Mouse (Mus musculus) spleen, postnatal 14 days (tissue): ENCODE results near the gene Ushbp1.
A peak's percentile ranks its signal among the peaks of the same experiment; 100 is the strongest.
"Not testable (repeated sequence)": the region's sequence is repeated elsewhere in the genome, so short reads cannot be mapped to it uniquely, and the experiment has no call there.

Experiments
- DNase-seq, 2 experiments: peaks; one replicate each; pipeline ENCODE4 v3.0.0; 2021 to 2022; ENCODE audit warnings: low spot score in 2 of 2

Gene Ushbp1

DNA sequence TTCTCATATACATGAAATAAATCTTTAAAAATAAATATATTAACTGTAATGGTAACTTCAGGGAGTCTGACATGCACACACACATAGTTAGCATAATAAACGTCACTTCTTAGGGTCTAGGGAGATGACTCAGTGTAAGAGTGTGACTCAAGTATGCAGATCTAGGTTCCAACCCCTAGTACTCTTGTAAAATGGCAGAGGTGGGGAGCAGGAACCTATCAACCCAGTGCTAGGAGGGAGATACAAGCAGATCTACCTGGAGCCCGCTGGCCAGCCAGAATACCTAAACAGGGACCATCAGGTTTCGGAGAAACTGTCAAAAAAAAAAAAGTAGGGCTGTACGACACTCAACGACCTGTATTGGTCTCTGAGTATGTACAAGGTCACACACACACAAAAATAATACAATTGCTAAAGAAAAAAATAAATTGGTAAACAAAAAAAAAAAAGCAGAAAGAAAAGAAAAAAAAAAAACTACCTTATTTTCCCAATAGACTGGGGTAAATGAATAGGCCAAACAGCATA, 24.8 kb downstream of the Ushbp1 start:
- no peak for DNase-seq

DNA sequence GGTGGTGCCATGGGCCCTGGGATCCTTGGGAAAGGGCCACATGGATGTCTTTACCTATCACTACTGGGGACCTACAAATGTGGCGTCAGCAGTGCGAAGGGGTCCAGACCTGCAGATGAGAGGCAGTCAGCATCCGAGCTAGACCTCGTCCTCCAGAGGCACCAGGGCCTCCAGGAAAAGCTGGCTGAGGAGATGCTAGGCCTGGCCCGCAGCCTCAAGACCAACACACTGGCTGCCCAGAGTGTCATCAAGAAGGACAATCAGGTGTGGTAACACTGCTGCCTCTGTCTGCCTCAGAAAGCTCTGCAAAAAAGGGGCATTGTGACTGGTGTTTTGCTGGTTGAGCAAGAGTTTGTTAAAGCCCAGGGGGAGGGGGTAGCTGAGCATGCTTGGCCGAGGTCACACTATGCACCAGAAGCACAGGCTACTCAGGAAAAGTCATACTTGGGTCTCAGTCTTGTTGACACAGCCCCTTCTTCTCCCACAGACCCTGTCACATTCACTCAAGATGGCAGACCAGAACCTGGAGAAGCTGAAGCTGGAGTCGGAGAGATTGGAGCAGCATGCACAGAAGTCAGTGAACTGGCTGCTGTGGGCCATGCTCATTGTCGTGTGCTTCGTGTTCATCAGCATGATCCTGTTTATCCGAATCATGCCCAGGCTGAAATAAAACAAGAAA, 26.4 kb downstream of the Ushbp1 start:
- DNase-seq = no peak

DNA sequence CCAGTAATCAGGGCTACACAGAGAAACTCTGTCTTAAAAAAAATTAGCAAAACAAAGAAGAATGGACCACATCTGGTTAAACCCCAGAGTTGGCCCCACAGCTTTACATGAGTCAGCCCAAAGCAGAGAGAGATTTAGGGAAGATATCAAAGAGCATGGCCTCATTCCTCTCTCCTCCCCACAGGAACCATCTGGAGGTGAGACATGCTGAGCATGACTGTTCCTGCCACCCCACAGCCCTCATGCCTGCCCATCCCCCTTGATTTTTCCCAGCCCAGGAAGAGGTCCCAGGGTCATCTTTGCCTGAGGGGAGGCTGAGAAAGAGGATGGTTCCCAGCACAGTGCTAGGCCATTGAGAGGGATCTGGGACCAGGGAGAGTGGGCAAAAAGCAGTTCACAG, 27.2 kb downstream of the Ushbp1 start:
- no peak for DNase-seq

DNA sequence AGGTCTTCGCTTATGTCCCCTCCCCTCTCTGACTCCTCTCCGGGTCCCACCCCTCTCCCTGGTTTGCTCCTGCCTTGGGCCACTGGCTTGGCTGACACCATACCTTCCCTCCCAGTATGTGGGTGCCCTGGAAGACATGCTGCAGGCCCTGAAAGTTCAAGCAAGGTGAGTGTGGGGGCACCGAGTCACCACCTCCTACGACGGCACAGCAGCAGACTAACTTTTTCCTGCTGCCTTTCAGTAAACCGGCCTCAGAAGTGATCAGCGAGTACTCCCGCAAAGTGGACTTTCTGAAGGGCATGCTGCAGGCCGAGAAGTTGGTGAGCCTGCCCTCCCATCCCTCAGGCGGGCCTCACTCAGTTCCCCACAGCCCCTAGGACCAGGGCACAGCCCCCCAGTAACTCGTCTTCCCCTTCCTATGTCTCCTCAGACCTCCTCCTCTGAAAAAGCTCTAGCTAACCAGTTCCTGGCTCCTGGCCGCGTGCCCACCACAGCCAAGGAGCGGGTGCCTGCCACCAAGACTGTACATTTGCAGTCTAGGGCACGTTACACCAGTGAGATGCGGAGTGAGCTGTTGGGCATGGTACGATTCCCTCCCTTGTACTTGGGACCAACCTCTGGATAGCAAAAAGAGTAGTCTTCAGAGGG, 27.9 kb downstream of the Ushbp1 start:
- DNase-seq = no peak

DNA sequence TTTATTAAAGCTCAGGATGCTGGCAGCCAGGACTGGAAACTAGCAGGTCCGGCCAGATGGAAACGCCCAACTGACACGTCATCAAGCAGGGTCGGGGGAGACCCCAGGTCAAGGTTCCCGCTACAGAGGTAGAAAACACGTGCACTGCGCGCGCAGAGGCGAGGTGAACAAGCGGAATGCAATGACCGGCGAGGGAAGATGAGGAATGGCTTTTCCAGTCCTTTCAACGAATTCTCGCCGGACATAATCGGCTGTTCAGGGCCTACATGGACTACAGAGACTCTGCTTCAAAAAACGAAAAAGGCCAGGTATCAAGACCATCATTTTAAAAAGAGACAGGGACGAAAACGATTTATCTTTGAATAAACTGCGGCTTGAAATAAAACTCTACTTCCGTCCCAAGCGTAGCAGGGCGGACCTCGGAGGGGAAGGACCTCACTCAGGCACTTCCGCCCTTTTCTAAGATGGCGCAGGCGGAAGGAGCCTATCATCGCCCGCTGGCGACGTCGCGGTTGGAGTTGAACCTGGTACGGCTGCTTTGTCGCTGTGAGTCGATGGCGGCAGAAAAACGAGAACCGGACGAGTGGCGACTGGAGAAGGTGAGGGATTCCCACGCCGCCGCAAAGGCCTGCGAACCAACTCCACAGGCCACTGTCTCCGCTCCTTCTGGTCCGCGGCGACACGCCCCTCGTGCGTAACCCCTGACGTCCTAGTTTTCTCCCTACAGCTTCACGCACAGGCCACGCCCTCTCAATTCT, 28.7 kb downstream of the Ushbp1 start, which contains the start of gene Use1:
Gene Use1, plus strand, starts transcription at position 78 of the 758 bp plus-strand sequence.
- DNase-seq = peak; percentile 74 to 83

DNA sequence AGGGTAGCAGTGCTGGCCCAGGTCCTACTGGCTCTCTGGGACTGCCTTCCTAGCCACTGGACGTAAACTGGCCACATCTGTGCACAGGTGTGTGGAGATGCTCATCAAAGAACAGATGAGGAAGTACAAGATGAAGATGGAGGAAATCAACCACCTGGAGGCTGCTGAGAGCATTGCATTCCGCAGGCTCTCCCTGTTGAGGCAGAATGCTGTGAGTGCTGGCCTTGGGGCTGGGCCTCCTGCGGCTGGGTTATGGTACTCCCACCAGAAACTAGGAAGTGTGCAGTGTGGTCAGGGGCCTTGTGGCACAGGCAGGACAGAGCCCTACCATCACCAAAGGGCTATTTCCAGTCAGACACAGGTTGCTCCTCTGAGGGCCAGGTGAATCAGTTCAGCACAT, 37.6 kb downstream of the Ushbp1 start:
- no peak for DNase-seq

DNA sequence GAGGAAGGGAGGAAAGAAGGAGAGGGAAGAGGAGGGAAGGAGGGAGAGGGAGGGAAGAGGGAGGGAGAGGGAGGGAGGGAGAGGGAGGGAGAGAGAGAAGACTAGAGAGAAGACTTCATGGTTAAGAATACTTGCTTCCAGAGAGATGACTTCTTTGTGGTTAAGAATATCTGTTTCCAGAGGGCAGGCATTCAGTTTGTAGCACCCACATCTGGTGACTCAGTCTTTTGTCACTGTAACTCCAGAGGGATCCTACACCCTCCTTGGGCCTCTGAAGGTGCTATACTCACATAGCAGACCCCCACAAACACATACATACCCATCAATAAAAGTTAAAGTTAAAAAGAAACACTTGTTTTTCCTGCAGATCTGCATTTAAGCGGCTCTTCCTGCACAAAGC, 44.1 kb downstream of the Ushbp1 start:
- no peak for DNase-seq

DNA sequence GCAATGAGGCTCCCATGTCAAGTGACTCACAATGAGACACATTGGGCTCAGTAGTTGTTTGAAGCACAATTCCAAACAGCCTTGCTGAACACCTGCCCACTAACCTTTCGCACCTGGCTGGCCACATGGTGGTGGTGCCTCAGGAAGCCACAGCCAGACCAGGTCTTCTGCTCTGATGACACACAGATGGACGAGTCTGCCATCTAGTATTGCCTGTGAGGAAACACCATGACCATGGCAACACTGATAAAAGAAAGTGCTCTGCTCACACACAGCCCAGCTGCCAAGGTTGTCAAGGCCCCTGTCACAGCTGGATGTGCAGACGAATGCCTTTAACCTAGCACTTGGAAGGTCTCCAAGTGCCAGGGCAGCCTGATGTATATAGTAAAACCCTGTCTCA, 44.5 kb downstream of the Ushbp1 start:
- DNase-seq = no peak

DNA sequence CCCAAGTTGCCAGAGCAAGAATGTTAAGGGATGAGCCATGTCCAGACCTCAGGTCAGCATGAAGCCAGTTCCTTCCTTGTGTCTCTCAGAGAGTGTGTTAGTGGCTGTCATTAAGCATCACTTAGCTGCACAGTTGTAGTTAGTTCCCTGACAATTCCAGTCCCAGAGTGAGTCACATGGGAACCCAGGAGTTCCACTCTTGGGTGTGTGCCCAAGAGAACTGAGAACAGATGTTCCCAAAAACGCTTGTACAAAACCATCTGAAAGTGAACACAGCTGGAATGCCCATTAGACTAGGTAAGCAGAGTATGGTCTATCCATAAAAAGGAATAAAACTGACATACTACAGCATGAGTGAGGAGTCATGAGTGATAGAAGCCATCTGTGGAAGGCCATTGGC, 49.0 kb downstream of the Ushbp1 start:
- no peak for DNase-seq

DNA sequence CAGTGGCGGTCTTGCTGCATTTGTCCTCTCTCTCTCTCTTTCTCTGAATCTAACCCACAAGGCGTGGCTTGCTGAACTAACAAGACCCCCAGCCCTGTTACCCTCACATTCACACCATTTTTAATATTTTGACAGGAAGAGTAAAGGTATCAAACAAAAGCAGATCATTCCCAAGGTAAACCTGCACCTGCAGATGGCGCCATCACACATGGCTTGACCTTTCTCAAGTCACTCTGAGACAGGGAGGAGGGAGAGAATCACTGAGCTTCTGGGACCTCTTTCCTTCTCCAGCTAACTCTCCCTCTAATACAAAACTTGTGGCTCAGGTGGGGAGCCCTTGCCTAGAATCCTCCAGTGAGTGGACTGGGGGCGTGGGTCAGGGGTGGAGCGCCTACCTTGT, 55.0 kb downstream of the Ushbp1 start:
- DNase-seq = peak in 1 of 2 experiments; percentile 33

DNA sequence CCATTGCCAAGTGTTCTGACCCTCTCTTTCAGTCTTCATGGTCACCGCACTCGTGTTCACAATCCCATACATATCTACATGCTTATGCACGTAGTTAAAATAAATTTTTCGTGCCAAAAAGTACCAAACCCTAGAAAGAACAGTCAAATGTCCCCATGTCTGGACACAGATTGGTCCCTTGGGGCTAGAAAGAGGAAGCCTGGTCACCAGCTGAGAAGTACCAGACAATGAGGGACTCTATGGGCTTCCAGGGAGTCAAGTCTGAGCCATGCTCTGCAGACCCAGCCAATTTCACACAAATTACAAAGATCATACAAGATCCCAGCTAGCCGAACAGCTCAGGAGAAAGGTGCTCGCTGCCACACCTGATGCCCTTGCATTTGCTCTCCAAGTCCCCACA, 57.8 kb downstream of the Ushbp1 start:
- not testable (repeated sequence) for DNase-seq
